Mouse (Mus musculus) cerebellum, postnatal 36 days (tissue): ENCODE data around the gene Lrrc8e.

Source experiments
- DNase-seq, 2 experiments: peaks; one replicate each; pipeline ENCODE4 v3.0.0; 2021 to 2022; ENCODE audit warnings: mixed read lengths in 2 of 2

Lrrc8e gene

DNA sequence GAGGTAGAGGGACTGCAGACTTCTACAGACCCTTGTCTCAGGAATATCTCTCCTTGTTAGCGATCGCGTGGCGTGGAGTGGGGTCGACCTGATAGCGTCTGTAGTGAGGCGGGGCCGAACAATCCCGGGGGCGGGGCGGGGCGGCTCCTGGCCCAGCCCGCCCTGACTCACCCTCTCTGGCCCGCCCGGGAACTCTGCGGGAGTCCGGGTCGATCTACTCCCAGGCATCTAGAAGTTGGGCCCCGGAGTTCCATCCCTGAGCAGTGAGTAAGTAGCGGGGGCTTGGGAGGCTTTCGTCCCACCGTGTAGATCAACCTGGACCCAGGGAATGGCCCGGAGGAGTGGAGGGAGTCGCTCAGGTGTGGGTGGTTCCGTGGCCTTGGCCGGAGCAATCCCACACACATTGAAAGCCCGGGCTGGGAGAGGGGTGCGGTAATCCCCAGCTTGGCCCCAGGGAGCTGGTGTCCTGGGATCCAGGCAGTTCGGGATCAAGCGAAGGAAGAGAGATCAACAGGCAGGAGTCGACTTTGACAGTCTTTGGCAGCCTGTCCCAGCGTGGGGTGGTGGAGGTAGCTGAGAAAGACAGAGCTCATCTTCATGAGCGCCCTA is at the start of gene Lrrc8e:
TSS of gene Lrrc8e (plus strand) at position 89 of the 609 bp plus-strand sequence.
- peak in 1 of 2 experiments; percentile 9 for DNase-seq

- DNase-seq = no peak
Observed at GRCm38 (mm10) chr8:4183409-4183808, 43.2 kb upstream of the Lrrc8e start.

DNA sequence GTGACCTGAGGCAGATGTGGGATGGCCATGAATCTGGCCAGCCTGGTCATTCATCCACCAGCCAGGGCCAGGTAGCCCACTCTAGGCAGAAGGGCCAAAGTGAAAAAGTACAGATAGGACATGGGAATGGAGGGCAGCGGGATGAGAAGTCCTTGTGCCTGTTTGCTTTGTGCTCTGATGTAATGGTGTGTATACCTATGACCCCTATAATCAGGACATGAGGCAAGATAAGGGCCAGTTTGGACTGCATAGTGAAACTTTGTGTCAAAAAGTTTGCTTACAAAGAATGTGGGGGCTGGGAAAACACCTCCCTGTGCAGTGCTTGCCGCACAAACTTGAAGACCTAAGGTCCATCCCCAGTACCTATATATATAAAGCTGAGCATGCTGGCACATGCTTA is 40.5 kb upstream of the Lrrc8e start:
- no peak for DNase-seq

GRCm38 (mm10) chr8:4188605-4189004 is 38.0 kb upstream of the Lrrc8e start:
- no peak for DNase-seq

GRCm38 (mm10) chr8:4189031-4189722 is 37.5 kb upstream of the Lrrc8e start:
- no peak for DNase-seq

- DNase-seq = no peak
Observed at GRCm38 (mm10) chr8:4192305-4192704, 34.3 kb upstream of the Lrrc8e start.

- peak; percentile 89 to 90 for DNase-seq
Observed at GRCm38 (mm10) chr8:4192807-4193587, 33.6 kb upstream of the Lrrc8e start.

DNA sequence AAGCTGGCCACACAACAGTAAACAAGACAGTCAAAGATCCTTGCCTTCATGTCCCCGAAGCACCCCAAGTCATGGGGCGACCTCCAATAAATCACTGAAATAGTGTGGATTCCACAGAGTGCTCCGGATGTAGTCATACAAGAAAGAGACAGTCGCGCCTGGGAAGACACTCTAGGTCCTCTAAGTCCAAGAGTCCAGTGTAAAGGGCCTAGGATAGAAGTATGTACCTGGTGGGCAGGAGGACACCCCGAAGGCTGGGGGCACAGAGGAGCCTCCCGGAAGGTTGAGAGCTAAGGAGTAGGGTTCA is 33.1 kb upstream of the Lrrc8e start:
- DNase-seq = no peak

DNA sequence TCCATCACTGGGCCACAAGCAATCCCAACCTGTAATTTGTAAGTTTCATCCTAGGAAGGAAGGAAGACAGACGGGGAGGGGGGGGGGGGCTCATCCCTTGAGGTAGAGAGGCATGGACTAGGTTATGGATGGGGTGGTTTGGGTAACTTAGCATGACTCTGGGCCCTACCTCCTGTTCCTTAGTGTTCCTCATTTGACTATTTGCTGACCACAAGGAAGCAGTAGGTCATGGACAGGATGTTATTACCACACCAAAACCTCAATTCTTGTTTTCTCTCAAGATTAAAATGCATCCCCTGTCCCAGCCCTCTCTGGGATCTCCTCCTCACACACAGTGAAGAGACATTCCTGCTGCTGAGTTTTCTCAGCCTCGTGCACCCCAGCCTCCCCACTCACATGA is 25.3 kb upstream of the Lrrc8e start:
- DNase-seq = no peak

GRCm38 (mm10) chr8:4205246-4206123 is 21.1 kb upstream of the Lrrc8e start:
- no peak for DNase-seq

DNA sequence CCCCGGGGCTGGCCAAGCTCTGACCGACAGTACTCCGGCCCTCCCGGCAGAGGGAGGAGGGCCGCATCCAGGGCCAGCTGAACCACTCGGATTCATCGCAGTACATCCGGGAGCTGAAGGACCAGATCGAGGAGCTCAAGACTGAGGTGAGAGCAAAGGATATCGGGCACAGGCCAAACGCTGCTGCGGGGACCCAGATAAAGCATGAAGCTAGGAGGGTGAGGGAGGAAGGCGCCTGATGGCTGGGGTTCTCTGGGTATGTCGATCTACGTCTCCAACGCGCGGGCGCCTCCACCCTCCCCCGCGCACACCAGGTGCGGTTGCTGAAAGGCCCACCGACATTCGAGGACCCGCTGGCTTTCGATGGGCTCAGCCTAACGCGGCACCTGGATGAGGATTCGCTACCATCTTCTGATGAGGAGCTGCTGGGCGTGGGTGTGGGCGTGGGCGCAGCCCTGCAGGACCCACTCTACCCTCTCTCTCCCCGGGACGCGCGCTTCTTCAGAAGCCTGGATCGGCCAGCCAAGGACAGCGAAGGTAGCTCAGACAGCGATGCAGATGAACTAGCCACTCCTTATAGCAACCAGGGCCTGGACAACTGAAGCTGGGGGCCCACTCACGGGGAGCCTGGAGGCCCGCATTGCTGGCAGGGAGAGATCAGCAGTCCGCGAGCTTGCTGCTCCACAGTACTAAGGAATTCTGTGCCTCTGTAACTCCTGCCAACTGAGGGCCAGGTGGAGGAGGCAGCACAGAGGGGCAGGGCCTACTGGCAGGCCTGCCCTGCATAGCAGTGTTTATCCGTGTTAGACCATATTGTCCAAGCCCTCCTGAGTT is 20.2 kb upstream of the Lrrc8e start:
- peak; percentile 39 to 44 for DNase-seq

- no peak for DNase-seq
Observed at GRCm38 (mm10) chr8:4207016-4207350, 19.6 kb upstream of the Lrrc8e start.

DNA sequence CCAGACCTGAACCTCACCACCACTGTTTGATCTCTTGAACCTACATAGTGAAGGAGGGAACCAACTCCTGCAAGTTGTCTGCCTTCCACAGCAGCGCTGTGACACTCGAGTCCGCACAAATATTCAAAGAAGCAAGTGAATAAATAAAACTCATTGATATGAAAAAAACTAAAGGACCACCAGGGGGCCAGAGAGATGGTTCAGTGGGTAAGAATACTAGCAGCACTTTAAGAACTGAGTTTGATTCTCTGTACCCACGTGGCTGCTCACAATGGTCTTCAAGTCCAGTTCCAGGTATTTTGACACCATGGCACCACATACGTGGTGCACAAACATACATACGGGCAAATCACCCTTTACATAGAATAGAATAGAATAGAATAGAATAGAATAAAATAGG is 15.5 kb upstream of the Lrrc8e start:
- DNase-seq = no peak

- DNase-seq = no peak
Observed at GRCm38 (mm10) chr8:4212809-4213209, 13.8 kb upstream of the Lrrc8e start.

- DNase-seq = no peak
Observed at GRCm38 (mm10) chr8:4213210-4214005, 13.2 kb upstream of the Lrrc8e start.

DNA sequence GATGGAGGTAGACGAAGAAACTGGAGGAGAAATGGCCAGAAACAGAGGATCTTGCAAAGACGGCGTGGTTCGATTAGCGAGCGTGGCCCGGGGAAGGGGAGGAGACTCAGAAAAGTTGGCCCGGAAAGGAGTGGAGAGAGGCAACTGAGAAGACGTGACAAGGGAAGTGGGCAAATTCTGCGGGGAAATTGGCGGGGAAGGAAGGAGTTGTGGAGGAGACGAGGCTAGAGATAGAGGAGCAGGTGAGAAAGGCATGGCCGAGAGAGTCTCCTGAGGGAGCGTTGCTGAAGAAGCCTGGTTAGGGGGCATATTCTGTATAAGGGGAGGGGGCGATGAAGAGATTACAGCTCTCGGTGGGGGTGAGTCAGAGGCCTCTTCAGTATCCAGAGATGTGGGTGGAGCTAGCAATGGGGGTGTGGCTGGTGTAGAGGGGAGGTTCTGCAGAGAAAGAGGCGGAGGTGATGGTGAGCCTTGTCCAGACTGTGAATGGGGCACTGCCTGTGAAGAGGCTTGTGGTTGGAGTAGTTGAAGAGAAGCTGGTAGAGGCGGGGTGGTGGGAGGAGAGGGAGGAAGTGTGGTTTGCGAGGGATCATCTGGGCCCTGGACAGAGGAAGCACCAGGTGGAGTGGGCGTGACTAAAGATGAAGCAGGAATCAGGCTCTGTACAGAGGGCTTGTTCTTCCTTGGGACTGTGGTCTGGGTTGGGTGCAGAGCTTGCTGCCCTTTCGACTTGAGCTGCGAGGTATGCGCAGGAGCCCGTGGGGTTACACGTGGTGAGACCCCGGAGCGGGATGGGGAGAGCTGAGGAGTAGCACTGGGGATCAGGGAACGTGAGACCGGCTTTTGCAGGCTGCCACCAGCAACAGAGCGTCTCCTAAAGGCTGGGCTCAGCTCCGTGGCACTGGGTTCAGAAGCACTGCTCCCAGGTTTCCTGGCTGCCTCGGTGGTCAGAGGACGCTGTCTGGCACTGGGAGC is 12.3 kb upstream of the Lrrc8e start:
- DNase-seq = no peak

DNA sequence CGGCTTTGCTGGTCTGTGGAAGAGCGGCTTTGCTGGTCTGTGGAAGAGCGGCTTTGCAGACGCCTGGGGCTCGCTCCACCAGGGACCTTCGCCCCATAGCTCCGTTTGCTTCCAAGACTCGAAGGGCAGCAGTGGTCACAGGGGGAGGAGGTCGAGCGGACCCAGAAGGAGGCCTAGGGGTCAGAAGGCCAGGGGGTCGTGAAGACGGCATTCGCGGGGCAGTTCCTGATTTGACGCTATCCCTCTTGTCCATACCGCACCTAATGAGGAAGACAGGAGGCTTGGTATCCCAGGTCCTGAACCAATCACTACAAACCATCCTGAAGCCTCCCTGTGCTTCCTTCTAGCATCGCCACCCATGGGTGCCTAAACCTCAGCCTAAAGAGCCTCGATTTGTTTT is 10.3 kb upstream of the Lrrc8e start:
- no peak for DNase-seq

- peak; percentile 52 to 57 for DNase-seq
Observed at GRCm38 (mm10) chr8:4216791-4217621, 9.6 kb upstream of the Lrrc8e start, which contains the start of gene Prr36. Gene Prr36 (minus strand): TSS chr8:4217459.

DNA sequence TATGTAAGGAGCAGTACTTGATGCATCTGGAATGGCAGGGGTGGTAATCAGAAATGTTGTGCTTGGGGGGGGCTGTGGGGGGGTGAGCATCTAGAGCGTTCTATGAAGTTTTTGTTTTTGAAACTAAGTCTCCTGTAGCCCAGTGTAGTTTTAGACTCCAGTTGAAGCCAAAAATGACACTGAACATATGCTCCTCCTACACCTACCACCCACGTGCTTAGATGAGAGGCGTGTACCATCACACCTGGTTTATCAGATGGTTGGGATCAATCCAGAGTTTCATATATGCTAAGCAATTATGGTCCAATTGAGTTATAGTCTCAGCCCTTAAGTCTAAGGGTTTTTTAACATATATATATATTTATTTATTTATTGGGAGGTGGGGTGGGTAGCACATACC is 7.0 kb upstream of the Lrrc8e start:
- no peak for DNase-seq
